Mouse (Mus musculus) gastrocnemius, postnatal 4 days (tissue): ENCODE measurements at regions not wholly inside any gene's neighbourhood (a gene's known extent, or its start where the extent isn't known, plus 50 kb on each side); places are given as distances from the start of the nearest gene placed in this dataset.

Experiments
- DNase-seq, 2 experiments: peaks; one replicate each; pipeline ENCODE4 v3.0.0; 2021 to 2022; ENCODE audit warnings: low spot score in 2 of 2, mixed read lengths in 2 of 2

DNA sequence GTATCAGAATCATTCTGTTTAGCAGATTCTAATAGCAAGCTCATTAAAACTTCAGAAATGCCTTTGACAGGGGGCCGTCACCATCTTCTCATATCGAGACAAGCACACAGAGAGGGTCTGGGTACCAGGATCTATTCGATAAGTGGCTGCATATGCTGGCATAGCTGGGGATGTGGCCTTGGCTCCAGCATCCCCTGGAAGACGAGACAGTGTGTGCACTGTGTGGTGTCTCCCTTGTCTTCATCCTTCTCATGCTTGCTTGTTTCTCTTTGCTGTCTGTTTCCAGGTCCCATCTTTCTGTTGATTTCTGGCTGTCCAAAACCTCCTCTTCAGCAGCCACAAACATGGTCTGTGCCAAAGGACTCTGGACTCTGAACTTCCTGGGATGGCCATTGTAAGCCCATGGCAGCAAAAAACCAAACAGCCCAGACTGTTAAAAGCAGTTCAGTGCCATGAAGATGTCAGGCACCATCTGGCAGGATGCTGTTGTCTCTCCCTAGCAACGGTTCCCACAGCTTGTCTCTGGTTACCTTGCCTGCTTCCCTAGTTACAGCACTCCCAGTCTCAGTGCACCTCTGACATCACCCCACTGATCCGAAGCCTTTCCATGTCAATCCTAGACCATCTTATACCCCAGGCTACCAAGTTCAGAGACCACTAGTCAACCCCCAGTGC, 56.5 kb downstream of the Kctd12 start:
- DNase-seq: peak in 1 of 2 experiments; percentile 1

- no peak for DNase-seq
These were observed 57.8 kb downstream of the Kctd12 start for GRCm38 (mm10) chr14:102924674-102925073.

GRCm38 (mm10) chr14:102922496-102922993, 59.9 kb downstream of the Kctd12 start:
- DNase-seq: no peak

DNA sequence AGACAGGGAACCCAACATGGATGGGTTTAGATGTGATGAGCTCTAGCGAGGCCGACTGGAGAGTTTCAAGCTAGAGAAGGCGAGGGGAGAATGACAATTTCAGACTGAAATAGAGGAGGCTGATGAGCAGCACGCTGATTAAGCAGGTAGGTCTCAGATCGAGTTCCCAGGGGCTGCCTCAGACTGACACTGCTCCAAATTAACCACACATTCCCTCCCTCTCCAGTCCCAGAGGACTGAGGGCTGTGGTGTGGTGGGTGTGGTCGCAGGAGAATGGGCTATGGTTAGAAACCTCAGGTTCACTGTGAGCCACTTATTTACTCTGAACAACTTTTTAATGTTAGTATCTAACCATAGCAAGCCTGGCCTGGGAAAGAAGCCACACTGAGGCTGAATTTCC, 62.0 kb downstream of the Kctd12 start:
- no peak for DNase-seq

DNA sequence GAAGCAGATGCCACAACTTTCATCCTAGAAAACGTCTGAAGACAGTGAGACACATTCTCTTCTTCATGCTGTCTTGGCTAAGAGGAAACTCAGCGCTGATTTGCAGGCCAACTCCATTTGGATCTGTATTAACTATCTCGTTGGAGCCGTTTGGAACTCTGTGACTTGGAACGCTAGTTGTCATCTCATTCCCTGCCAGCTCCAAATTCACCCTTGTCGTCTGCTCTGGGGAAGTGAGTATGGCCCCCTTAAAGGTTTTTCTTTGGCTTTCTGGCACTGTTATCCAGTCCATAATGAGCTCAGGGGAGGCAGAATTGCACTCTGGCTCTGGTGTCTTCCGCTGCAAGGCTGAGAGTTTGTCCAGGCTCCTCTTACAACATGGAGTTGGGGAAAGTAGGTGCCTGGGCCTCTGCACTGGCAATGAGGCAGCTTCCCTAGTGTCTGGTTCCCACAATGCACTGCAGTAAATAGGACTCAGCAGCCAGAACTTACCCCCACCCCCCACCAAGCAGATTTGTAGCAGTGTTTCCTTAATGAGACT, 63.1 kb downstream of the Kctd12 start:
- DNase-seq: no peak

DNA sequence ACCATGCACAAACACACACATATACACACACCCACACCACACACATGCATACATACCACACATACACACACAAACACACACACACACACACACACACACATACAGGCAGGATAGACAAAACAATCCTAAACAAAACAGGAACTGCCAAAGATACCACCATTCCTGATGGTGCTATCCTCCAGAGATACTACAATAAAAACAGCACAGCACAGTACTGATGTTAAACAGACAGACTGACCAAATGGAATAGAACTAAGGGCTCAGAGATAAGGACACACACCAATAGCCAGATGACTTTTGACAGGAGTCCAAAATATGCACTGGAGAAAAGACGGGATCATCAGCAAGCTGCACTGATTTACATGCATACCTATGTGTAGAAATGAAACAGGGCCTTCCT, 64.5 kb downstream of the Kctd12 start:
- DNase-seq: no peak

DNA sequence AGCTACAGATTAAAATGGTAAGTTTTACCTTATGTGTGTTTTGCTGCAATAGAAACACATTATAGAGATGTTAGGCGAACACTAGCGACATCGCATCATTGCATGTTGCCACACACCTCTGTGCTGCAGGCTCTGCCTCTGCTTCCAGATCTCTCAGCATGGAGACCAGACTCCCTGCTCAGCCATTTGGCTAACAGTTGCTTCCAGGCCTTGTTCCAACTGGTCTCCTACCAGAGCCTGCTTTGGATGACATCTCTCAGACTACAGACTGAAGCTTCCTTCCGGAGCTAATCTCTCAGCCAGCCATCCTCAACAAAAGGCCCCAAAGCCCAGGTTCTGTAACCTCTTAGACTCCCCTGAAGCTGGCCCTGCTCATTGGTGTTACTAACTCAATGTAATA, 66.5 kb downstream of the Kctd12 start:
- peak in 1 of 2 experiments; percentile 49 for DNase-seq

GRCm38 (mm10) chr14:102911582-102911981, 70.9 kb downstream of the Kctd12 start:
- no peak for DNase-seq

DNA sequence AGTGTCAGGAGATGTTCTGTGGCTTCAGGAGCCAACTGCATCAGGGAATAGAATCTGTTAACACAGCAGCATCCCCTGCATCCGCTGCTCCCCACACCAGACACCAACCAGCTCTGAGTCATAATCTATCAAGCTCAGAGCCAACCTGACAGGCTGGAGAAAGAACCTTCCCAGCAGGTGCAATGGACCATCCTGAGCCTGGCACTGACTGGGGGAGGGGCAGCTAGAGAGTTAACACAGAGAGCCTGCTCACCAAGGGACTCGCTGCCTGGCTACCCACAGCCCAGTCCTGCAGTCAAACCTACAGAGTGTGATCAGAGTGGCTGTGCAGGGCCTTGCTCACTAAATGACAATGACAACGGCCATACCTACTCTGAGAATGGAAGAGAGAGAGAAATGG, 73.4 kb downstream of the Kctd12 start:
- no peak for DNase-seq

GRCm38 (mm10) chr14:102907411-102908103, 74.9 kb downstream of the Kctd12 start:
- DNase-seq: no peak

- DNase-seq: no peak
These were observed 75.6 kb downstream of the Kctd12 start for GRCm38 (mm10) chr14:102906826-102907225.

DNA sequence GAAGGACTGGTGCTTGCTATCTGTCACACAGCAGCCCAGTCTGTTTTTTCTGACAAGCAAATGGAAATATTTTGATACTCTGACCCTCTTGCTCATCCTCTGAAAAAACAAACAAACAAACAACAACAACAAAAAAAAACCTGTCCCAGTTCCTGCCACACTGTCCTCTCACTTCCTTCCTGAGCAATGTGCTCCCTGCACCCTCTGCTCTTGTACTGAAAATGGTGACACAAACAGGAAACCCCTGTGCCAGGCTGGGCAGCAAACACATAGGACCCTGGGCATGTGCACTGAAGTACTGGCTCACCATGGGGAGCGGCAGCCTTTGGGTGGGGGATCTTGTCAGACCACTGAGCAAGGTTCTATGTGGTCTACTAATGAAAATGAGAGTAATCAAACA, 76.2 kb downstream of the Kctd12 start:
- no peak for DNase-seq

DNA sequence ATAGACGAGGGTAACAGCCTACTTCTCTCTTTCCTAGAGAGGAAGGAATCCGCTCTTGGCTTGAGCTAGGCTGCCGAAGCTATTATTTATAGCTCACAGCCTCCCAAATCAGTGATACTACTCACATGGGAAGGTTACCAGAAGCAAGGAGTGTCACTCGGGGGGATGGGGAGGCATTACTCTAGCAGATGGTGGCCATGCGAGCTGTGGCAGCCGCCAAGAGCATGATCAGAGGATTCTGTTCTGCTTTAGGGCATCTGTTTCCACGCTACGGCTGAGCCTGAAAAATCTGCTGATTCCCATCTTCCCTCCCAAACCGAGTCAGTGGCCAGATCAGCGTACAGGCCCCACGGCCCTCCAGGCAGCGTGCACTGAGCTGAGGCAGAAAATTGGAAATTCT, 79.5 kb downstream of the Kctd12 start:
- peak; percentile 35 to 80 for DNase-seq

DNA sequence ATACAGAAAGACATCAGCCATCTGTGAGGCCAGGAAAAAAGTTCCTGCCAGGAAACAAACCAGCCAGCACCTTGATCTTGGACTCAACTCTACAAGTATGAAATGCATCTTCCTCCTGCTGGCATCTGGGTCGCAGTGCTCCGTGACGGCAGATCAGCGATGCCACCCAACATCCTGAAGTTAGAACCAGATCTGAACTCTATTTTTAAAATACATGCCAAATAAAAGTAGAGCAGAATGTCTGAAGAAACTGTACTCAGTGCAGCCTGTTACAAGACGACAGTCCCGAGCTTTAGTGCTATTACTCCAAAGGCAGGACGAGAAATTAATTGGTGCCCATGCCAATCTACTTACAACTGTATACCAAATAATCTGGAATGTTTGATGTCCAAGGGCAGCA, 80.2 kb downstream of the Kctd12 start:
- no peak for DNase-seq

GRCm38 (mm10) chr14:102898445-102898844, 84.0 kb downstream of the Kctd12 start:
- no peak for DNase-seq

DNA sequence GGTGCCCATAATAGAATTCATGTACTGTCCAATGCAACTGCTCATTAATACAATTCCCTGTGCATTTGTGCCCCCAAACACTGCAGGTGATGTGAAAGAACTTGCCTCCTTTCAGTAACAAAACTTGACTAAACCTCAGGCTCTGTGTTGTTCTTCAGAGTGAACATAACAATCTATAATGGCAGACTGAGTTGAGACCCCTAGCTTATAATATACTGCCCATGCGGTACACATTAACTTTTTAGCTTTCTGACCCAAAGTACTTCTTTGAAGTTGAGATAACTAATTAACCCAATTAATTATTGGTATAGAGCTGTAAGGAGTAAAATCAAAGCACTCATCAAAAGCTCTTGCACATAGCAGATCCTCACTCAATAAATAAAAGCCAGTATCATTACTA, 85.4 kb downstream of the Kctd12 start:
- DNase-seq: no peak

GRCm38 (mm10) chr14:102896527-102896926, 85.9 kb downstream of the Kctd12 start:
- no peak for DNase-seq

DNA sequence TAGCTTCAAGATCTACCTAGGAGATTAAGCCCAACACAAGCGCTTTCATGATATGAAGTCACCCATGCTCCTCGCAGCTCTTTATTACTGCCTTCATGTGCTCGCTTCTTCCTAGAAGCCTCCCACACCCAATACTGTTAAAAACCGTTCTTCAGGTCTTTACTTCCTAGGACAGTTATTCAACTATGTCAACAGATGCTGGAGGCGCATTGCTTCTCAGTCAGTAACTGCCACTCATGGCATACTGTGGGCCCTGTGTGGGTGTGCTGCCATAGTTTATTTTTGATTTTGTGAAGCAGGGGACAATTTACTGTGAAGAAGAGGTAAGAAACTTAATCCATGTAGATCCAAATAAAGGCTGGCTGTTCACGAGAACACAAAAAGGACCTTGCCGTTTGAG, 89.2 kb downstream of the Kctd12 start:
- DNase-seq: no peak

- DNase-seq: no peak
These were observed 90.9 kb downstream of the Kctd12 start for GRCm38 (mm10) chr14:102891552-102891951.

- no peak for DNase-seq
These were observed 97.2 kb downstream of the Kctd12 start for GRCm38 (mm10) chr14:102885240-102885598.

GRCm38 (mm10) chr14:102884539-102885239, 97.7 kb downstream of the Kctd12 start:
- no peak for DNase-seq
